Mouse (Mus musculus) testis, adult 2 months (tissue): Measurements from ENCODE around the gene Vav1.

Experiments used
- CTCF ChIP-seq: fragments of 200-500 bp; IDR thresholded peaks from 2 replicates; pipeline ENCODE4 v1.5.1; 2012; ENCODE audit warnings: low read depth, mild to moderate bottlenecking, inconsistent platforms, low read length, moderate library complexity; ENCODE audit not compliant: control insufficient read depth, insufficient read depth, insufficient replicate concordance
- POLR2A ChIP-seq: fragments of 200-500 bp; IDR thresholded peaks from 2 replicates; pipeline ENCODE4 v1.6.1; 2012; ENCODE audit warnings: low read depth, mild to moderate bottlenecking, inconsistent platforms, low read length, moderate library complexity; ENCODE audit not compliant: control insufficient read depth

DNA sequence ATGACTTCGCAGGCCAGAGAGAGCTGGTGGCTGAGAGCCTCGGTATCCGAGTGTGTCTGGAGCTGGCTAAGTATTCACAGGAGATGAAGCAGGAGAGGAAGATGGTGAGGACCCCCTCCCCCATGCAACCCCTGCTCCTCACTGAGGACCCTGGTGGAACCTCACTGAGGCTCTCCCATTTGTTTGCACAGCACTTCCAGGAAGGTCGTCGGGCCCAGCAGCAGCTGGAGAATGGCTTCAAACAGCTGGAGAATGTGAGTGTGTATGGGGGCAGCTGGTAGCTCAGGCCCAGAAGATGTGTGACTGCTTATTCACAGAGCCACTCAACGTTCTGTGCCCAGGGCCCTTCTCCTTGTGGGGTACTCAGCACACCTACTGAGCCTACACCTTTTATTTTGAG lies 25.6 kb upstream of the Vav1 start:
- TF ChIP-seq CTCF (no peak), POLR2A (no peak)
